Mouse (Mus musculus): ENCODE data around the gene Gstcd.

The Gstcd gene

GRCm38 (mm10) chr3:132940181-132940990 is 151.4 kb downstream of the Gstcd start:
- no peak for DNase-seq (ENCODE audit: low read depth)

- no peak for DNase-seq (ENCODE audit: low read depth)
Measured at GRCm38 (mm10) chr3:132939006-132939405, 152.8 kb downstream of the Gstcd start.

DNA sequence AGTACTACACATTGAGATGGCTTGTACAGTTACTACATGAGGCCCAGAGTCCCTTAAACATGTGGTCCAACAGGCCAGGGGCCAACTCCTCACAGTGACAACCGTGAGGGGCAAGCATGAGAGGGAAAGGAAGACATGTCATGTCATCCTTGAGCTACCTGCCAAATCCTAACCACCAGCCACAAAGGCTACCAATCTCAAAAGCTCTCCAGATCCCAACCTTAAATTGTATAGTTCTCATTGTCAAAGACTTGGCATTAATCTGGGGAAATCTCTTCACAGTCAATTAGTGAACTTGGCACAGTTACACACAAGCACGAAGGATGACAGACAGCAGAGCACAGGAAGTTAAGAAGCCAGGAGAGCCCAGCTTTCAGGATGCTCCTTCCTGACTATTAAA is 157.2 kb downstream of the Gstcd start:
- DNase-seq (ENCODE audit: low read depth): no peak
